Mouse (Mus musculus): ENCODE results near the gene Arhgdig. TPM values are rescaled to one million over a fixed set of nuclear protein-coding genes. Genes with fewer than 3 reads are reported as not detected.
A peak's percentile ranks its signal among the peaks of the same experiment; 100 is the strongest.

Gene Arhgdig
- polyA plus RNA-seq, 1 experiment from 2014 or later, result 29.0 TPM

GRCm38 (mm10) chr17:26240120-26240790 lies 32.7 kb upstream of the Arhgdig start:
- no peaks in the 10 kb centered on the region for H3K9me3 ChIP-seq (ENCODE audit: control insufficient read depth, low read length)
- no peak for ATAC-seq (replicated peaks; ENCODE audit: low FRiP score, low TSS enrichment, low read depth)
- WGBS, result 70% methylated on average over 6 of the region's 6 CpGs
- H3K4me1 ChIP-seq (replicated peaks; ENCODE audit: control insufficient read depth, insufficient read depth, low read length), result peaks cover 14% of the 10 kb centered on the region; the same call in 1 of the 2 replicates
- H3K4me3 ChIP-seq (ENCODE audit: low read depth, low read length), result no peak overlapping the region
- H3K4me2 ChIP-seq (ENCODE audit: low read length), result no peak overlapping the region
- no peak overlapping the region for H3K27ac ChIP-seq (ENCODE audit: low read depth)
- H3K36me3 ChIP-seq (ENCODE audit: control insufficient read depth, insufficient read depth, low read length), result no peaks in the 10 kb centered on the region
- H3K27me3 ChIP-seq (replicated peaks; ENCODE audit: control insufficient read depth, insufficient read depth, low read length), result no peaks in the 10 kb centered on the region
- H3K9ac ChIP-seq (ENCODE audit: low read length), result no peak overlapping the region
- no peak for DNase-seq (ENCODE audit: low spot score)

- H3K4me3 ChIP-seq (ENCODE audit: low read depth, low read length), result no peak overlapping the region
- WGBS, result 66% methylated on average over 2 of the region's 2 CpGs
- H3K27ac ChIP-seq (ENCODE audit: low read depth), result no peak overlapping the region
- no peak overlapping the region for H3K9ac ChIP-seq (ENCODE audit: low read length)
- H3K4me2 ChIP-seq (ENCODE audit: low read length), result no peak overlapping the region
- H3K9me3 ChIP-seq (ENCODE audit: control insufficient read depth, low read length), result no peaks in the 10 kb centered on the region
- peaks cover 14% of the 10 kb centered on the region; the same call in 1 of the 2 replicates for H3K4me1 ChIP-seq (replicated peaks; ENCODE audit: control insufficient read depth, insufficient read depth, low read length)
- ATAC-seq (replicated peaks; ENCODE audit: low FRiP score, low TSS enrichment, low read depth) (no peak), DNase-seq (ENCODE audit: low spot score) (no peak)
- H3K27me3 ChIP-seq (replicated peaks; ENCODE audit: control insufficient read depth, insufficient read depth, low read length), result no peaks in the 10 kb centered on the region
- no peaks in the 10 kb centered on the region for H3K36me3 ChIP-seq (ENCODE audit: control insufficient read depth, insufficient read depth, low read length)
Measured at GRCm38 (mm10) chr17:26239551-26239950, 32.0 kb upstream of the Arhgdig start.

DNA sequence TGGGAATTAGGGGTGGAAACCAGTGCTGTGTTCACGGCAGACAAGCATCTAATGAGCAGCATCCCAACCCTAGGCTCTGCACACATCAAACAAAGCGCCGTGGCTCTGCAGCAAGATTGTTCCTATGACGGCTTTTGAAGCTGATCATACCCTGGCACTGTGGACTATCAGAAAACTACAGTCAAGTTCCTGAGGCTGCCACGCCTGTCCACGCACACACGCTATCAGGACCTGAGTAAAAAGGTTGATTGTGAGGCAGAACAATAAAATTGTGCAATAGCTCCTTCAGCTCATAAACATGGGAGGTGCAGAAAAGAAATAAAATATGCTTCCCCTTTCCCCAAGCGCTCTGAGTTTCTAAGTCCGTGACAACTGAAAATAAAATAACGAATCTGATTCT lies 30.1 kb upstream of the Arhgdig start:
- no peaks in the 10 kb centered on the region for H3K9me3 ChIP-seq (ENCODE audit: control insufficient read depth, low read length)
- H3K4me3 ChIP-seq (ENCODE audit: low read depth, low read length), result no peak overlapping the region
- H3K36me3 ChIP-seq (ENCODE audit: control insufficient read depth, insufficient read depth, low read length), result no peaks in the 10 kb centered on the region
- ATAC-seq (replicated peaks; ENCODE audit: low FRiP score, low TSS enrichment, low read depth) (peak; percentile 67), DNase-seq (ENCODE audit: low spot score) (no peak)
- no peak overlapping the region for H3K9ac ChIP-seq (ENCODE audit: low read length)
- H3K27me3 ChIP-seq (replicated peaks; ENCODE audit: control insufficient read depth, insufficient read depth, low read length), result no peaks in the 10 kb centered on the region
- H3K4me2 ChIP-seq (ENCODE audit: low read length), result no peak overlapping the region
- WGBS, result 69% methylated on average over 10 of the region's 10 CpGs
- peak overlapping the region; percentile 16; the same call in 1 of the 2 replicates for H3K27ac ChIP-seq (ENCODE audit: low read depth)
- peaks cover 9% of the 10 kb centered on the region; the same call in 1 of the 2 replicates for H3K4me1 ChIP-seq (replicated peaks; ENCODE audit: control insufficient read depth, insufficient read depth, low read length)

DNA sequence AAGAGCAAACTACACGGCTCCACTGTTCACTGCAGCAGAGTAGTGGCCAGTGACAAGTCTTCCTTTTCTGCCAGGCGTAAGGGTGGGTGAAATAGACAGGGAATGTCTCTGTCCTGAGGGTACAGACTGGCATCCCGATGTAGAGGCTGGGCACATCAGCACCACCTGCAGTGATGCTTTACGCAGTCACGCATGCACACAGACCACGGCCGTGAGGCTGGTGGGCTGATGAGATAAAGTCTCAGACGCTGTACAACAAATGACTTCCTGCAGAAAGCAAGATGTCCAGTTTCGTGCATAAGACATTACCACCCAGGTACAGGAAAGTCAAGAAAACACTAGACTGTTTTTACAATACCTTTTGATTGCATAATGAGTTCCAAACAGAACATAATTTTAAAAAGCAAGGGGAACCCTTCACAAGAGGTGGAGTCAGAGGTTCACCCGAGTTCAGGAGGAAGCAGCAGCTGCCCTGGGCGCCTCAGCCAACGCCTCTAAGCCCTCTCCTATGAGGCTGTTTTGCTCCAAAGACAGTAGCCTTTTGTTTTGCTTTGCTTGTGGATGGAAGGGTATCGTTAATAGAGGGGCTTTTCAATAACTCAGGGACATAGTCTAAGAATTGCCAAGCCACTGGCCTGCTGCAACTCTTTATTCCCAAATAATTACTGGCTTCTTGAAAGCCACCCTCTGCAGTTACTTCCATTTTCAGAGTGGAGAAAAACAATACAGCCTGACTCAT lies 27.7 kb upstream of the Arhgdig start:
- no peak for ATAC-seq (replicated peaks; ENCODE audit: low FRiP score, low TSS enrichment, low read depth)

GRCm38 (mm10) chr17:26234386-26234785 lies 26.8 kb upstream of the Arhgdig start:
- H3K27ac ChIP-seq (ENCODE audit: low read depth), result no peak overlapping the region
- WGBS, result 81% methylated on average over 8 of the region's 8 CpGs
- H3K4me2 ChIP-seq (ENCODE audit: low read length), result no peak overlapping the region
- no peak for DNase-seq (ENCODE audit: low spot score)
- no peak for ATAC-seq (replicated peaks; ENCODE audit: low FRiP score, low TSS enrichment, low read depth)
- H3K9ac ChIP-seq (ENCODE audit: low read length), result no peak overlapping the region
- no peak overlapping the region for H3K4me3 ChIP-seq (ENCODE audit: low read depth, low read length)
- no peaks in the 10 kb centered on the region for H3K36me3 ChIP-seq (ENCODE audit: control insufficient read depth, insufficient read depth, low read length)
- H3K4me1 ChIP-seq (replicated peaks; ENCODE audit: control insufficient read depth, insufficient read depth, low read length), result peaks cover 6% of the 10 kb centered on the region; the same call in 1 of the 2 replicates
- no peaks in the 10 kb centered on the region for H3K27me3 ChIP-seq (replicated peaks; ENCODE audit: control insufficient read depth, insufficient read depth, low read length)
- no peaks in the 10 kb centered on the region for H3K9me3 ChIP-seq (ENCODE audit: control insufficient read depth, low read length)

More for the DNA sequence above, 27.7 kb upstream of the Arhgdig start:
- Histone ChIP-seq H3K27me3 (replicated peaks; ENCODE audit: control insufficient read depth, insufficient read depth, low read length) (no peaks in the 10 kb centered on the region), H3K4me2 (ENCODE audit: low read length) (peak overlapping the region; percentile 6; the same call in 1 of the 2 replicates), H3K4me1 (replicated peaks; ENCODE audit: control insufficient read depth, insufficient read depth, low read length) (peaks cover 6% of the 10 kb centered on the region; the same call in 1 of the 2 replicates), H3K4me3 (ENCODE audit: low read depth, low read length) (no peak overlapping the region), H3K9me3 (ENCODE audit: control insufficient read depth, low read length) (no peaks in the 10 kb centered on the region), H3K27ac (ENCODE audit: low read depth) (peak overlapping the region; percentile 55), H3K36me3 (ENCODE audit: control insufficient read depth, insufficient read depth, low read length) (no peaks in the 10 kb centered on the region), H3K9ac (ENCODE audit: low read length) (no peak overlapping the region)
- DNase-seq (ENCODE audit: low spot score), result no peak
- WGBS, result 57% methylated on average over 13 of the region's 13 CpGs

DNA sequence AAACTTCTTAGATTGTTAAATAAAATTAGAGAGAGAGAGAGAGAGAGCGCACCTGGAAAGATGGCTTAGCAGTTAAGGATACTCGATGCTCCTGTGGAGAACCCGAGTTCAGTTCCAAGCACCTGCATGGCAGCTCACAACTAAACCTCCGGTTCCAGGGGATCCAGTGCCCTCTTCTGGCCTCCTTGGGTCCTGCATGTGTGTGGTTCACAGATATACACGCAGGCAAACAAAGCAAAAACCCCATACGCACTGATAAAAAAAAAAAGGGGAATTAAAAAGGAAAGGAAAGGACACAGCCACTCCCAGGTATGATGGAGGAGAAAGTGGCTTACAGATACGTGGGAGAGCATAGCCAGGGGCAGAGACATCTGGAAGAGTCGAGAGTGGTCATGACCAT lies 25.3 kb upstream of the Arhgdig start:
- WGBS, result 79% methylated on average over 8 of the region's 8 CpGs
- H3K9me3 ChIP-seq (ENCODE audit: control insufficient read depth, low read length), result no peaks in the 10 kb centered on the region
- H3K36me3 ChIP-seq (ENCODE audit: control insufficient read depth, insufficient read depth, low read length), result no peaks in the 10 kb centered on the region
- H3K27me3 ChIP-seq (replicated peaks; ENCODE audit: control insufficient read depth, insufficient read depth, low read length), result no peaks in the 10 kb centered on the region
- no peak overlapping the region for H3K27ac ChIP-seq (ENCODE audit: low read depth)
- H3K9ac ChIP-seq (ENCODE audit: low read length), result no peak overlapping the region
- 0 out of 2 replicates have a peak, but pooled peaks cover 6% of the 10 kb centered on the region for H3K4me1 ChIP-seq (replicated peaks; ENCODE audit: control insufficient read depth, insufficient read depth, low read length)
- H3K4me3 ChIP-seq (ENCODE audit: low read depth, low read length), result no peak overlapping the region
- H3K4me2 ChIP-seq (ENCODE audit: low read length), result no peak overlapping the region
- DNase-seq (ENCODE audit: low spot score) (no peak), ATAC-seq (replicated peaks; ENCODE audit: low FRiP score, low TSS enrichment, low read depth) (no peak)

- DNase-seq (ENCODE audit: low spot score), result no peak
- H3K27me3 ChIP-seq (replicated peaks; ENCODE audit: control insufficient read depth, insufficient read depth, low read length), result no peaks in the 10 kb centered on the region
- no peak overlapping the region for H3K4me3 ChIP-seq (ENCODE audit: low read depth, low read length)
- no peak overlapping the region for H3K9ac ChIP-seq (ENCODE audit: low read length)
- no peaks in the 10 kb centered on the region for H3K4me1 ChIP-seq (replicated peaks; ENCODE audit: control insufficient read depth, insufficient read depth, low read length)
- no peaks in the 10 kb centered on the region for H3K9me3 ChIP-seq (ENCODE audit: control insufficient read depth, low read length)
- ATAC-seq (replicated peaks; ENCODE audit: low FRiP score, low TSS enrichment, low read depth), result no peak
- WGBS, result 90% methylated on average over 5 of the region's 5 CpGs
- H3K4me2 ChIP-seq (ENCODE audit: low read length), result no peak overlapping the region
- H3K36me3 ChIP-seq (ENCODE audit: control insufficient read depth, insufficient read depth, low read length), result no peaks in the 10 kb centered on the region
- H3K27ac ChIP-seq (ENCODE audit: low read depth), result no peak overlapping the region
Measured at GRCm38 (mm10) chr17:26231156-26231555, 23.6 kb upstream of the Arhgdig start.

DNA sequence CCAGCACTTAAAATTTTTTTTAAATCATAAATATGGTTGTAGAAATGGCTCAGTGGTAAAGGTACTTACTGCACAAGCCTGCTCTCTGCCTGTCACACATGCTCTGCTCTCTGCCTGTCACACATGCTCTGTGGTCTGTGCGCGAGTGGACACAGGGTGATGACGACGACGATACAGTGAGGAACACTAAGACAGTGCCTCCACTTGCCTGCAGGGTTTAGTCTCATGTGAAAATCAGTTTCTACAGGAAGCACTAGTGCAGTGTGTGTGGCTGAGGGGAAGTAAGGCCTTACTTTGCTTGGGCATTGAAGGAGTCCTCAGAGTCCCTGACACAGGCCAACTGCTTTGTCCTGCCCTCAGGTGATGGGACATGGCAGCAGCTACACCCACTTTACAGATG lies 22.2 kb upstream of the Arhgdig start:
- ATAC-seq (replicated peaks; ENCODE audit: low FRiP score, low TSS enrichment, low read depth), result no peak
- H3K9ac ChIP-seq (ENCODE audit: low read length), result no peak overlapping the region
- H3K4me1 ChIP-seq (replicated peaks; ENCODE audit: control insufficient read depth, insufficient read depth, low read length), result no peaks in the 10 kb centered on the region
- no peak overlapping the region for H3K27ac ChIP-seq (ENCODE audit: low read depth)
- WGBS, result 93% methylated on average over 5 of the region's 5 CpGs
- no peaks in the 10 kb centered on the region for H3K27me3 ChIP-seq (replicated peaks; ENCODE audit: control insufficient read depth, insufficient read depth, low read length)
- no peaks in the 10 kb centered on the region for H3K9me3 ChIP-seq (ENCODE audit: control insufficient read depth, low read length)
- no peak for DNase-seq (ENCODE audit: low spot score)
- no peaks in the 10 kb centered on the region for H3K36me3 ChIP-seq (ENCODE audit: control insufficient read depth, insufficient read depth, low read length)
- no peak overlapping the region for H3K4me2 ChIP-seq (ENCODE audit: low read length)
- no peak overlapping the region for H3K4me3 ChIP-seq (ENCODE audit: low read depth, low read length)
